Mouse (Mus musculus) lung, embryonic 14.5 days (tissue): Measurements from ENCODE around the gene Slc46a2. TPM values are rescaled to one million over a fixed set of nuclear protein-coding genes. Genes with fewer than 3 reads are reported as not detected.

Experiments
- ATAC-seq: fragments of 200-750 bp; cut with Nextera tagmentation; 2 replicates; pipeline ENCODE4 v1.8.0; 2017; ENCODE audit warnings: mild to moderate bottlenecking, moderate TSS enrichment, moderate library complexity; ENCODE audit not compliant: insufficient read depth
- DNase-seq: peaks from one replicate; pipeline ENCODE4 v3.0.0-alpha.2; 2015
- H3K27ac ChIP-seq: fragments of 300-500 bp; sonication (generic); 2 replicates; pipeline ENCODE4 v1.5.1; 2014; ENCODE audit warnings: low read depth, mild to moderate bottlenecking, moderate library complexity
- H3K27me3 ChIP-seq: fragments of 300-500 bp; sonication (generic); 2 replicates; pipeline ENCODE4 v1.6.1; 2014; ENCODE audit warnings: low read length, control low read depth; ENCODE audit not compliant: insufficient read depth
- H3K36me3 ChIP-seq: fragments of 300-500 bp; sonication (generic); 2 replicates; pipeline ENCODE4 v1.6.1; 2014; ENCODE audit warnings: control low read depth; ENCODE audit not compliant: insufficient read depth
- H3K4me1 ChIP-seq: fragments of 300-500 bp; sonication (generic); 2 replicates; pipeline ENCODE4 v1.6.1; 2014; ENCODE audit warnings: antibody characterized with exemption, control low read depth; ENCODE audit not compliant: insufficient read depth
- H3K4me2 ChIP-seq: fragments of 300-500 bp; sonication (generic); 2 replicates; pipeline ENCODE4 v1.6.1; 2014; ENCODE audit warnings: mild to moderate bottlenecking
- H3K4me3 ChIP-seq: fragments of 300-500 bp; sonication (generic); 2 replicates; pipeline ENCODE4 v1.5.1; 2014; ENCODE audit warnings: low read depth, low read length
- H3K9ac ChIP-seq: fragments of 300-500 bp; sonication (generic); 2 replicates; pipeline ENCODE4 v1.6.1; 2014
- H3K9me3 ChIP-seq: fragments of 300-500 bp; sonication (generic); 2 replicates; pipeline ENCODE4 v1.6.1; 2016; ENCODE audit warnings: low read depth, low read length, control low read depth
- CTCF ChIP-seq: IDR thresholded peaks from 2 replicates; pipeline ENCODE4 v1.5.1; 2016; ENCODE audit warnings: antibody characterized with exemption, low read depth
- WGBS: fragments of 180-500 bp; shearing (Covaris S2); extraction: QIAGEN DNeasy Blood & Tissue Kit; methylation state at CpG from one replicate; pipeline ENCODE4 v1.1.7; 2014; 5-methylcytosine and 5-hydroxymethylcytosine counted together
- polyA plus RNA-seq: library from polyadenylated mRNA; unstranded; fragments of >200 nt; fragmentation: Nextera tagmentation; extraction: Ambion mirVana; gene quantifications from 2 replicates; pipeline ENCODE4 v1.2.1, GENCODE M21; 2014

Slc46a2 gene
- polyA plus RNA-seq, 1 experiment from 2014 or later, result 0.12 TPM

DNA sequence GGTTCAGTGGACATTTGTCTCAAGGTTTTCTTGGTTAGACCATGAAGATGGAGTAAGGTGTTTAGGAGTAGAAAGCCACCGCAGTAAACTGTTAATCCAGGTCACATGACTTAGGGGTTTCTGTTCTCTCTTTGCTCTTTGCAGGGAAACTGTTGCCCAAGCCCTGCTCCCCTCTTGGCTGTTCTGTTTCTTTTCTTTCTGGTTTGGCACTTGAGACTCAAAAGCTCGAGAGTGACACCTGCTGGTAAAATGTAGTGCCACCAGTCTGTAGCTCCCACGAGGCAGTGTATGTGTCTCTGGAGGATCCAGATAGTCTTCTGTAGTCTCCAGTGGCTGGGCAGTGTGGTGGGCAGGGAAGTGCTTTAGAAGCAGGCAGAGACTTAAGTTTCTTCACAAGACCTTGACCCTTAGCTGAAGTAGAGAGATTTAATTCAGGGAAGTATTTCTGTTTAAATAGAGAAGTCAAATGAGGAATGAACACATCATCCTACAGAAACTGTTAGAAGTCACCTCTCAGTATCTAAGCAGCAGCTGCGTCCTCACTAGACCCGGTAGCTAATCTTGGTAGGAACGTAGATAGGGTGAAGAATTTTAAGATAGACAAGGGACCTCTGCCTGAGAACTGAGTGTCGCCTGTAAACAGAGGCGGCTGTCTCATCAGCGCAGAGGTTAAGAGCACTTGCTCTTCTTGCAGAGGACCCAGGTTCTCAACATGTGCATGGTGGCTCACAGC lies 43.8 kb downstream of the Slc46a2 start:
- Histone ChIP-seq H3K4me2 (no peak overlapping the region), H3K4me1 (peaks cover 9% of the 10 kb centered on the region), H3K27me3 (no peaks in the 10 kb centered on the region), H3K9ac (no peak overlapping the region), H3K4me3 (no peak overlapping the region), H3K9me3 (no peaks in the 10 kb centered on the region), H3K27ac (no peak overlapping the region), H3K36me3 (no peaks in the 10 kb centered on the region)
- TF ChIP-seq CTCF, result peak; percentile 88
- peak; percentile 70 for ATAC-seq
- peak; percentile 96 for DNase-seq
- 48% methylated on average over 9 of the region's 9 CpGs for WGBS

DNA sequence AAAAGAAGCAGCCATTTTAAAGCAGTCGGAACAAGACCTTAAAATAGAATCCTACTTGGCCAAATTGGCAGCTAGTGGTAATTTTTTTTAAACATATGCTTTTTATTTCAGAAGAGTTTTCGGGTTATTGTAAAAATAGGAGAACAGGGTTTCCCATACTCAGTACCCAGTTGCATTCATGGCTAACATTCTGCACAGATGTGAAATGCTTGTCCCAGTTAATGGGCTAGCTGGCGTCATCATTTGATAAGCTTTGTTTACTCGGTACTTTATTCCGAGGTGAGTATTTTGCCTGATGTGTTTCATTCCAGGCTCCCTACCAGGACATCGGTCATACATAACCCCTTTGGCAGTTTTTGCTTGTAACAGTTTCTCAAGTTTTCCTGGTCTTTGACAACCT lies 44.4 kb downstream of the Slc46a2 start:
- Histone ChIP-seq H3K36me3 (no peaks in the 10 kb centered on the region), H3K27me3 (no peaks in the 10 kb centered on the region), H3K9me3 (no peaks in the 10 kb centered on the region), H3K4me1 (peaks cover 9% of the 10 kb centered on the region), H3K27ac (peak overlapping the region; percentile 58; the same call in 1 of the 2 replicates), H3K4me3 (no peak overlapping the region), H3K4me2 (no peak overlapping the region), H3K9ac (no peak overlapping the region)
- TF ChIP-seq CTCF, result no peak
- ATAC-seq, result 0 out of 2 replicates have a peak, but pooled peaks have one; percentile 34
- DNase-seq, result no peak
- WGBS, result 54% methylated on average over 6 of the region's 6 CpGs

DNA sequence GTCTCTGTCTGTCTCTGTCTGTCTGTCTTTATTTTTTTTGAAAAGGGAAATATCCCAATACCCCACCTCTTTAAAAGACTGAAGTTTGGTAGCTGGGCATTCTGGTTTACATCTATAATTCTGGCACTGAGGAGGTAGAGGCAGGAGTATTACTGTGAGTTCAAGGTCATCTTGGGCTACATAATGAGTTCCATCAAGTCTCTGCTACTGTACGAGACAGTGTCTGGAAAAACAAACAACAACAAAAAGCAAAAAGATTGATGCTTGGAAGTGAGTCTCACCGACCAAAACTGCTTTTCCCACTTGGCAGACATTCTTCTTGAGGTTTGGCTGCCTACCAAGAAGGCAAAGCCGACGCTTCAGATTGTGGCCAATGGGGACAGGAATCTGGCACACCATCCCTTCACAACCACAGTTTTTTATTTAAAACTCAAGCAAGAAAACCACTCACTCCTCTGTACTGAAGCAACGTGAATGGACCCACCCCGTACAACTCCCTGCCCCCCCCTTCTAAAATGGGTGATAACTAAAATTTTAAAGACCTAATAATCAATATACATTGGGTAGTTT lies 45.3 kb downstream of the Slc46a2 start:
- no peak overlapping the region for H3K9ac ChIP-seq
- no peaks in the 10 kb centered on the region for H3K27me3 ChIP-seq
- no peak overlapping the region for H3K4me2 ChIP-seq
- no peaks in the 10 kb centered on the region for H3K9me3 ChIP-seq
- peak; percentile 61 for ATAC-seq
- no peak for TF ChIP-seq CTCF
- 38% methylated on average over 6 of the region's 6 CpGs for WGBS
- DNase-seq, result peak; percentile 88
- H3K4me1 ChIP-seq, result peaks cover 9% of the 10 kb centered on the region
- no peaks in the 10 kb centered on the region for H3K36me3 ChIP-seq
- H3K27ac ChIP-seq, result no peak overlapping the region
- no peak overlapping the region for H3K4me3 ChIP-seq

DNA sequence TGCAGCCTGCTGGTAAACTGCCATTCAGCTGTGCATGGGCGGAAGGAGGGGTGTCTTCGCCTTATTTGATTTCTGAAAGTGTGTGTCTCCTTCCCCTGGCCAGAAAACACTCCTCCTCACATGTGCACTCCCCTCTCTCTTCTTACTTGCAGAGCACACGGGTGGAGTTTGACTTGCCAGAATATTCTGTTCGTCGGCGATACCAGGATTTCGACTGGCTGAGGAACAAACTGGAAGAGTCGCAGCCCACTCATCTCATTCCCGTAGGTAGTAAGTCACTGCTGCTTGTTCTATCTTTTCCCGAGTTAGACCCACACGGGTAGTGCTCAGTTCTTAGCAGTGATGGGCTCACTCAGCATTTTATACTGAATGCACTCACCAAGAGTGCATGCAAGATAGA lies 46.8 kb downstream of the Slc46a2 start:
- H3K9me3 ChIP-seq, result no peaks in the 10 kb centered on the region
- no peaks in the 10 kb centered on the region for H3K27me3 ChIP-seq
- H3K36me3 ChIP-seq, result no peaks in the 10 kb centered on the region
- no peak for TF ChIP-seq CTCF
- WGBS, result 80% methylated on average over 11 of the region's 11 CpGs
- no peak overlapping the region for H3K9ac ChIP-seq
- ATAC-seq (no peak), DNase-seq (no peak)
- H3K4me3 ChIP-seq, result no peak overlapping the region
- no peak overlapping the region for H3K4me2 ChIP-seq
- H3K4me1 ChIP-seq, result peaks cover 9% of the 10 kb centered on the region
- H3K27ac ChIP-seq, result no peak overlapping the region

DNA sequence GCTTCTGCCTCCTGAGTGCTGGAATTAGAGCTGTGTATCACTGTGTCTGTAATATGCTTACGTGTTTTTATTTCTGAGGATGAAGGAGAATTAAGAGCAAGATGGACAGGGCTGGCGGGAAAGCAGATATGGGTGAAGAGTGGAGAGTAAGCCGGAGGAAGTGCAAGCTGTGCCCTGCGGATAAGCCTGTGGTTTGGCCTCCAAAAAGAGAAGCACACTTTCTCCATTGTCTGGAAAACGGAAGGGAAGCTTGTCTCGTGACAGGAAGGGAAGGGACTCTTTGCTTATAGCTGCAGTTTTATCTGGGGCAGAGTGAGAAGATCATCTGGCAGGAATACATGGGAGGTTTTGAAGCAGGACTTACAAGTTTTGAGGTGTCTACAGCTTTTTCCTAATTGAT lies 51.0 kb downstream of the Slc46a2 start:
- Histone ChIP-seq H3K4me3 (no peak overlapping the region), H3K4me2 (no peak overlapping the region), H3K36me3 (no peaks in the 10 kb centered on the region), H3K27me3 (no peaks in the 10 kb centered on the region), H3K9me3 (no peaks in the 10 kb centered on the region), H3K27ac (no peak overlapping the region), H3K4me1 (peaks cover 4% of the 10 kb centered on the region; the same call in 1 of the 2 replicates), H3K9ac (no peak overlapping the region)
- DNase-seq (peak; percentile 46), ATAC-seq (no peak)
- 66% methylated on average over 6 of the region's 6 CpGs for WGBS
- no peak for TF ChIP-seq CTCF

DNA sequence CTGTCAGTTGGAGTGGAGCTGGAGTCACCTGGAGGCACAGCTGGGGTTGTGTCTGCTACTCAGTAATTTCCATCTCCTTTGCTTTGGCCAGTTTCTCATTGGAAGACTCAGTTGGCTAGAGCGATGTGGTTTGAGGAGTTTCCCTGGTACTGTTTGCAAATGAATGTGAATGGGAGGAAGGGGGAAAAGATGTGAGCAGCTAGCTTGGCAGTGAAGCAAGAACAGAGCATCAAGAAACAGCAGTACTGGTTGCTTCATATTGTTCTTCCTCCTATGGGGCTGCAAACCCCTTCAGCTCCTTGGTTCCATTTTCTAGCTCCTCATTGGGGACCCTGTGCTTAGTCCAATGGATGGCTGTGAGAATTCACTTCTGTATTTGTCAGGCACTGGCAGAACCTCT lies 52.5 kb downstream of the Slc46a2 start:
- 88% methylated on average over 1 of the region's 1 CpGs for WGBS
- Histone ChIP-seq H3K9me3 (no peaks in the 10 kb centered on the region), H3K4me2 (no peak overlapping the region), H3K9ac (no peak overlapping the region), H3K4me3 (no peak overlapping the region), H3K4me1 (peaks cover 4% of the 10 kb centered on the region; the same call in 1 of the 2 replicates), H3K27me3 (no peaks in the 10 kb centered on the region), H3K27ac (no peak overlapping the region), H3K36me3 (no peaks in the 10 kb centered on the region; the same call in 1 of the 2 replicates)
- DNase-seq (no peak), ATAC-seq (no peak)
- TF ChIP-seq CTCF, result no peak

DNA sequence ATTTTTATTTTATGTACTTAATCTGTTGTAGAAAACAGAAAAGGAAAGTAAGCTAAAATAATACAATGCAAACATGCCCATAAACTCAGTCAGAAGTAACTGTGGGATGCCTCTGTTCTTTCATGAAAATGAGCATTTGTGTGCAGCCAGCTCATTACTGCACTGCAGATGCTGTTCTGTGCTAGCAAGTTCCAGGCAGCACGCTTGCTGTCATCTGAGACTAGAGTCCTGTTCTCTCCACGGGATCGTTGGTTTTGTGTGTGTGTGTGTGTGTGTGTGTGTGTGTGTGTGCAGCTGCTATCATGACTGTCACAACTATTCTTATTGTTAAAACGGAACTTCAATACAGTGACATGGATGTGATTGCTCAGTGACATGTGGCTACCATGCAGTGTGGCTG lies 53.0 kb downstream of the Slc46a2 start:
- ATAC-seq, result no peak
- peaks cover 4% of the 10 kb centered on the region; the same call in 1 of the 2 replicates for H3K4me1 ChIP-seq
- H3K27ac ChIP-seq, result no peak overlapping the region
- WGBS, result 41% methylated on average over 4 of the region's 4 CpGs
- H3K9me3 ChIP-seq, result no peaks in the 10 kb centered on the region
- DNase-seq, result no peak
- H3K9ac ChIP-seq, result no peak overlapping the region
- H3K36me3 ChIP-seq, result no peaks in the 10 kb centered on the region; the same call in 1 of the 2 replicates
- H3K27me3 ChIP-seq, result no peaks in the 10 kb centered on the region
- TF ChIP-seq CTCF, result no peak
- H3K4me2 ChIP-seq, result no peak overlapping the region
- no peak overlapping the region for H3K4me3 ChIP-seq
